Mouse (Mus musculus) layer of hippocampus, adult 2 months (tissue): ENCODE data around the gene Git1. TPM values are rescaled to one million over a fixed set of nuclear protein-coding genes. Genes with fewer than 3 reads are reported as not detected.
A peak's percentile ranks its signal among the peaks of the same experiment; 100 is the strongest.

ENCODE experiments used
- DNase-seq, 2 experiments: peaks; one replicate each; pipeline ENCODE4 v3.0.0; 2022; ENCODE audit warnings: low spot score in 2 of 2
- H3K27ac ChIP-seq: fragments of 200-600 bp; 2 replicates; pipeline ENCODE4 v1.8.1; 2022
- H3K4me3 ChIP-seq: fragments of 200-600 bp; 2 replicates; pipeline ENCODE4 v1.8.1; 2022; ENCODE audit warnings: mild to moderate bottlenecking
- CTCF ChIP-seq: fragments of 200-600 bp; conservative IDR thresholded peaks from 2 replicates; pipeline ENCODE4 v1.8.1; 2022; ENCODE audit warnings: antibody characterized with exemption, mild to moderate bottlenecking, moderate library complexity
- total RNA-seq, 2 experiments: library from RNA; stranded (reverse); gene quantifications; 2 replicates each; pipeline ENCODE4 v1.2.3; 2021

Gene Git1
- total RNA-seq, 2 experiments from 2014 or later: 295 to 316 TPM

DNA sequence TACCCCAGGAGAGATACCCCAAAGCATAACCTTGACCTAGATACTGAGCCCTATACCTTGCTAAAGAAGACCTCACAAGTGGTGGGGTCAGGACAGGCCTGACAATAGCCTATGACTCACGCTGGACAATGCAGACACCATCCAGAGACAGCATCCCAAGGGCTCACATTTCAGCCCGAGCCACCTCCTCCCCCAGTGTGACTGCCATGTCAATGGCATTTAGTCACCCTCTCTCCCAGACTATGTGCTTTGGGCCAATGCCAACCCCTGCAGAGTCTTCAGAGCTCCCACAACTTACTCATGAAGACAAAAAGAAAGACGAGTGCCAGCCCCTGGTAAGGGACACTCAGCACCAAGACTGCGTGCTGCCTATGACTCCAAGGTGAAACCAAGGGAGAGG lies 28.7 kb upstream of the Git1 start:
- Histone ChIP-seq H3K27ac (no peak overlapping the region), H3K4me3 (no peak overlapping the region)
- TF ChIP-seq CTCF: no peak
- DNase-seq: no peak

DNA sequence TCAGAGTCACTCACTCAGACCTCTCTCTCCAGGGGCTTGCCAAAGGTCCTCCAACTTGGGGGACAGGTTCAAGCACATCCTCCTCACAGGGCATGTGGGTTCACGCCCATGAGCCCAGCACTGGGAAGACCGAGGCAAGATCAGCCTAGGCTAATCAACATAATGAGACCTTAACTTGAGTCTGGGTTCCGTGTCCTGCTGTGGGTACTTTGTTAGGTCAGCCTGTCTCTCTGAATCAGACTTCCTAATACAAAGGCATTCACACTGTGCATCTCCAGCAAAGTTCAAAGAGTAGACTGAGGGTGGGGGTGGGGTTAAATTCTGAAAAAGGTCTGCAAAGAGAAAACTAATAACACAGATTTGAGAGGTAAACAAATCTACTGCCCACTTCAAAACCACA lies 28.3 kb upstream of the Git1 start:
- no peak overlapping the region for H3K4me3 ChIP-seq
- no peak for TF ChIP-seq CTCF
- no peak overlapping the region for H3K27ac ChIP-seq
- no peak for DNase-seq

DNA sequence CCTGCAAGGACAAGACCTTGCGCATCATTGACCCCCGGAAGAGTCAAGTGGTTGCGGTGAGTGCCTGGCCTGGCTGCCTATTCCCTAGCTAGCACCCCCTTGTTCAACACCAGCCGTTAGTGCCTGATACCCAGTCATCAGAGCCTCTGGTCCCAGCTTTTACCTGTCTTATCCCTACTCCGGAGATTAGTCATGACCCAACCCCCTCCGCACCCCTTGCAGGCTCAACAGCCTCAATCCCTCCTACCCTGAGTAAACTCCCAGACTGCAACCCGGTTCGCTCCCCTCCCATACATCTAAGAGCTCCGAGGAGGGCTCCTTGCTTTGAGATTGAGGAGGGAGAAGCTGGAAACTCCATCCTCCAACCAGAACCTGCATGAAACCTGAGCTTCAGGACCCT lies 26.8 kb upstream of the Git1 start:
- H3K4me3 ChIP-seq: no peak overlapping the region
- TF ChIP-seq CTCF: no peak
- no peak for DNase-seq
- no peak overlapping the region for H3K27ac ChIP-seq

- H3K4me3 ChIP-seq: no peak overlapping the region
- H3K27ac ChIP-seq: no peak overlapping the region
- DNase-seq: peak in 1 of 2 experiments; percentile 75
- peak; percentile 90 for TF ChIP-seq CTCF
Observed at GRCm38 (mm10) chr11:77467157-77467556, 26.2 kb upstream of the Git1 start.

DNA sequence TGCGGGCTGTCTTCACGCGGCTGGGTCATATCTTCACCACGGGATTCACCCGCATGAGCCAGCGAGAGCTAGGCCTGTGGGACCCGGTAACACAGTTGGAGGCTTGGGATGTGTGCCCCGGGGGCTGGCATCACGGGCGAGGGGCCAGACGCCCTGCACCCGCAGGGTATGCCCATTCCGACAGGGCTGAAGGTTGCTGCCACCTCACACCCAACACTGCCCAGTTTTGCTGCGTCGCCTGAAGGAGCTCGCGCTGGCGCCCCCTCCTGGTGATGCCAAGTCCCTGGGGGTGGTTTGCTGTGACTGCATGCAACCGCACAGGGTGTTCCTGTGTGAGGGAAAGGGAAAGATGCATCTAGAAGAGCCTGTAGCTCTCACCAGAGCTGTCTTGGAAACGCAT lies 25.6 kb upstream of the Git1 start:
- H3K27ac ChIP-seq: no peak overlapping the region
- peak; percentile 74 to 85 for DNase-seq
- H3K4me3 ChIP-seq: 0 out of 2 replicates have a peak overlapping the region, but pooled peaks have one; percentile 22
- peak; percentile 94 for TF ChIP-seq CTCF

- DNase-seq: no peak
- Histone ChIP-seq H3K4me3 (no peak overlapping the region), H3K27ac (no peak overlapping the region)
- no peak for TF ChIP-seq CTCF
Observed at GRCm38 (mm10) chr11:77468397-77468796, 25.0 kb upstream of the Git1 start.

GRCm38 (mm10) chr11:77471407-77471806 lies 22.0 kb upstream of the Git1 start:
- no peak for DNase-seq
- no peak overlapping the region for H3K4me3 ChIP-seq
- TF ChIP-seq CTCF: 0 out of 2 replicates have a peak, but pooled peaks have one; percentile 9

DNA sequence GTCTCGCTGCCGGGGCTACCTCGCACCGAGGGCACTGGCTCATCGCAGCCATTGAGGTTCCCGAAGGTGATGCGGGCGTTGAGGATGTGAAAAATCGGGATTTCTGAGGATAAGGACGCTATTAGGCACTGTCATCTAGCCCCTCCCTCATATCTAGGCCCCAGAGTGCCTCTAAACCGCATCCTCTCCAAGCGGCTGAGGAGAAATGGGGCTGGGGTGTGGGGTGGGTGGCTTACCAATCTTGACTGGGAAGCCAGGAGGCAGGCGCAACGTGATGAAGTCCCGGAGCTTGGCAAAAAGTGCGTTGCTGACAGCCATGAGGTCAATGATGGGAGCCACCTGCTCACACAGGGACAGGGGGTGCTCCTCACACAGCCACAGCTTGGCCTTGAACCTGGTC lies 20.6 kb upstream of the Git1 start:
- TF ChIP-seq CTCF: no peak
- Histone ChIP-seq H3K27ac (no peak overlapping the region), H3K4me3 (no peak overlapping the region)
- no peak for DNase-seq

More at GRCm38 (mm10) chr11:77471407-77471806, 22.0 kb upstream of the Git1 start:
- no peak overlapping the region for H3K27ac ChIP-seq

DNA sequence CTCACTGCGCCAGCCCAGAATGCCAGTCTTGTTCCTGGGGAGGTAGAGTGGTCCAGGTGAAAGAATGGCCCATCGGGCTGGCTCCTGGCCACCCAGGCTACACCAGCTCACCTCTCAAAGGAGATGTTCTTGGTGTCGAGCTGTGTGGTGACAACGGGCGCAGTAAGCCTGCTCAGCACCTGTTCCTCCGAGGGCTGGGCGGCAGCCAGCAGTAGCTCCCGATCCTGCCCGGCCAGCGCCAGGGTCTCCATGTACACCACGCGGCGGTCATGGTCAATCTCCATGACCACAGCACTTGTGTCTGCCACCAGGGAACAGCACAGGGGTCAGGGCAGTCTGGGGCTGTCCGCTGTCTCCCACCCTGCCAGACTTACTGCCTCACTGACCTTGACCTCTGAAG lies 17.1 kb upstream of the Git1 start:
- H3K27ac ChIP-seq: no peak overlapping the region
- no peak for TF ChIP-seq CTCF
- H3K4me3 ChIP-seq: no peak overlapping the region
- no peak for DNase-seq

DNA sequence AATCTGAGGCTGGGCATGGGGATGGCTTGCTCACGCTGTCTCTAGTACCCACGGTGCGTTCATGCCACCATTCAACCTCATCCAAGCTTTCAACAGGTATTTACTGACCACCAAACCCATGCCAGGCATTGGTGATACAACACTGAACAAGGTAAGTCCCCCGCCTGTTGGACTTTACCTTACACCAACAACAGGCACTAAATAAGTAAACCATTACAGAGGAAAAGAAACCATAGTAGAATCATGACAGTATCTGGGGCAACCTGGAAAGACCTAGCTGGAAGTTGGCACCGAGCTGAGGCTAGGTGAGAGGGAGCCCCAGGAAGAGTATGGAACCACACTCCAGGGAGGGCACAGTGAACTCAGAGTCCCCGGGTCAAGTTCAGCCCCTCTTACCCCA lies 16.5 kb upstream of the Git1 start:
- H3K4me3 ChIP-seq: no peak overlapping the region
- no peak for TF ChIP-seq CTCF
- no peak for DNase-seq
- no peak overlapping the region for H3K27ac ChIP-seq

DNA sequence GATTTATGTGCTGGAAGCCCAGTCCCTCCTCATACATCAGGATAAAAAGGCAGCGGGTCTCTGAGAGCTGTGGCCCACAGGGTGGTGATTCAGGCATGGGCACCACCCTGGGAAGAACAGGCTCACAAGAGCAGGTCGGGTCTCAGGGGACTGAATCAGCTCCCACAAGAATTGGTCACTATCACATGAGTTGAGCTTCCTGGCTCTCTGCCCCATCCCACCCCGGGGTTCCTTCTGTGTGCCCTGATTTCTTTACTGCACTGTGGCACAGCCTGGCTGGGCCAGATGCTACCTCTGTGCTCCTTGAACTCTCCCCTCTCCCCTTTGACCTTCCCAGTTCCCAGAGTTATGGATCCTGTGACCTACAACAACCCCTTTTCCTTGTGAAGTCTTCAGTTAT lies 10.3 kb upstream of the Git1 start:
- no peak for TF ChIP-seq CTCF
- Histone ChIP-seq H3K27ac (peak overlapping the region; percentile 36; the same call in 1 of the 2 replicates), H3K4me3 (no peak overlapping the region)
- no peak for DNase-seq

GRCm38 (mm10) chr11:77483510-77484255 lies 9.7 kb upstream of the Git1 start:
- no peak for DNase-seq
- no peak for TF ChIP-seq CTCF
- peak overlapping the region; percentile 36; the same call in 1 of the 2 replicates for H3K27ac ChIP-seq

GRCm38 (mm10) chr11:77485229-77485628 lies 8.1 kb upstream of the Git1 start:
- DNase-seq: no peak
- no peak for TF ChIP-seq CTCF
- peak overlapping the region; percentile 15; the same call in 1 of the 2 replicates for H3K4me3 ChIP-seq
- H3K27ac ChIP-seq: peak overlapping the region; percentile 87

More at GRCm38 (mm10) chr11:77483510-77484255, 9.7 kb upstream of the Git1 start:
- no peak overlapping the region for H3K4me3 ChIP-seq

GRCm38 (mm10) chr11:77486798-77487197 lies 6.6 kb upstream of the Git1 start:
- TF ChIP-seq CTCF: peak; percentile 56
- H3K27ac ChIP-seq: peak overlapping the region; percentile 87
- DNase-seq: peak; percentile 51 to 71
- peak overlapping the region; percentile 65 for H3K4me3 ChIP-seq
